Mouse (Mus musculus): ENCODE results near the gene Ppil2. TPM values are rescaled to one million over a fixed set of nuclear protein-coding genes. Genes with fewer than 3 reads are reported as not detected.

The Ppil2 gene
- polyA plus RNA-seq (2012; rRNA removed) = 76.0 and 83.6 TPM in 2 replicates

DNA sequence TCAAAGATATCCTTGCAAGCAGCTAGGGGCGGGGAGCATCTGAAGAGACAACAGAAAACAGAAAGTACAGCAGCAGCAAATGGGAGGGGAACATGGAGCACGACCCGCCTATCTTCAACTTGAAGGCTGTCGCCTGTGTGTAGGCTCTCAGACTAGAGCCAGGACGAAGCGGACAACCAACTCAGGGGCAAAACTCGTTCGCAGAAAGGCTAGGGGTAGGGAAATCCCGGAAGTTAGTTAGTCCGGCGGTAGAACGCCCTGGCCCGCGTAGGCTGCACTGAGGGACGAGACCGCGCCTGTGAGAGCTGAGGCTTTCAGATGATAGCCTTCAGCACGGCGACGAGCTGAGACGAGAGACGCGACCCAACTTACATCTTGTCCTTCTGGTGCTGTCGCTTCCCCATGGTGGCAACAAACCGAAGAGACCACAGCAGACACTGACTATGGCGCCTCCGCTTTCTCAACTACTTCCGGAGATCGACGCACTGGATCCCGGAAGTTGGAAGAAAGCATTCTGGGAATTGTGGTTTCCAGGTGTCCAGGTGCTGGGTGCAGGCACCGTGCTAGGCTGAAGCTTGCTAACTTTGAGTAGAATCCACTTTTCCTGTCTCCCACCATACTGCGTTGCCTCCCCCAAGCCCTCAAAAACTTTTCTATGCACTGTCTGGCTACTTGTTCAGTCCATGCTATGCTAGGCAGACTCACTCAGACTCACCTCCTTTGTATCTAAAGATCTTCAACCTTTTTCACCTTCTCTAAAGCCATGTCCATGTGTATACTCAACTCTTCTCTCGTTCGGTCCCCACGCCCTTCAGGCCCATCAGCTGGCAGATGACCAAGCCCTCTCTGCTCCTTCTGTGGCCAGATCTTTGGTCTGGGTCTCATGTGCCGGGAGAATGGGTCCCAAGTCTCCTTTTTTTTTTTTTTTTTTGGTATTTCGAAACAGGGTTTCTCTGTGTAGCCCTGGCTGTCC lies at the start of gene Ppil2:
Gene Ppil2 (minus strand): TSS at position 487 of the 973 bp plus-strand sequence.
- peak; percentile 34 for DNase-seq (ENCODE audit: low read depth)

GRCm38 (mm10) chr16:17154346-17154745 lies 43.3 kb upstream of the Ppil2 start:
- DNase-seq (ENCODE audit: low read depth) = no peak

DNA sequence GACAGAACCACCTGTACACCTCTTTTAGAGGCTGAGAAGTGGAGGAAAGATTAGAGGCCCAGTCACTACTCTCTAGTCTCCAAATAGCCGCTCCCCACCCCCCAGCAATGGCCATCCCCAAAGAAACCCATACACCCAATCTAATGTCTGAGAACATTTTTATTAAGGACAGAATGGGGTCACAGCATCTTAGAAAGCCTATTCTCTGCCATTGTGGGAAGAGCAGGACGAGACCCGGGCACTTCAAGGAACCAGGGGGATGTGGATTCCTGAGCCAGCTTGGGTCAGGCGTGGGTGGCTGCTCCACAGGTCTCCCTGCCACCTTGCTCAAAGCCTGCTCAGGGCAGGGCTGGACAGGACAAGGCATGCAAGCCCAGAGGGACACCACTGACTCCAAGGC lies 40.8 kb upstream of the Ppil2 start:
- no peak for DNase-seq (ENCODE audit: low read depth)

DNA sequence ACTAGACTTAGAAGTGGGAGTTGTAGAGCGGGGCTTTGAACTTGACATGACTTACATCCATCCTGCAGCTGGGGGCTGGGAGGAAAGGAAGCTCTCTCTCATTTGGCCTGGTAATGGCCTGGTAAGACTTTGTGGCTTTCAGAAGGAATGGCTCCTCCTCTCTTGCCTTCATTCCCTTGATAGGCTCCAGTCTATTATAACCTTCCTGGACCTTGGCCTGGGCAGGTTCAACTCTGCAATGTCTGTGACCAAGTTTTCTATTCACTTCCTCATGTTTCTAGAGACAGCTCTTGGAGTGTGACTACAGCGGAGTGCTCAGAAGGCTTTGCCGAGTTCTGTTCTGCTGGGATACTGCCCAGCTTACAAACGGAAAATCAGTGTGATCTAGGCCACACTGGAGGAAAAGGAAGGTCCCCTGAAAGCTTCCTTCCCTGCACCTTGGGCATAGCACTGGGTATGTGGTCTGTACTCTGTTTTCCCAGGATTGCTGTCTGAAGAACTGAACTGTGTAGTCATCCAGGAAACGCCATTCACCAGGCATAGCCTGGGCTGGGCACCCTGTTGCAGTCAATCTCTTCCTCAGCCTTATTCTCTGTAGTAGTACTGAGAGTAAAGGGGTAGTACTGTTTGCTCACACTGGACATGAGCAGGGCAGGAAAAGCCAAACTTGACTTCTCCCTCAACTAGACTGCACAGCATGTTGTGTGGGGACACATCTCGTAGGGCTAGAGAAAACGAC lies 39.6 kb upstream of the Ppil2 start:
- DNase-seq (ENCODE audit: low read depth) = no peak

DNA sequence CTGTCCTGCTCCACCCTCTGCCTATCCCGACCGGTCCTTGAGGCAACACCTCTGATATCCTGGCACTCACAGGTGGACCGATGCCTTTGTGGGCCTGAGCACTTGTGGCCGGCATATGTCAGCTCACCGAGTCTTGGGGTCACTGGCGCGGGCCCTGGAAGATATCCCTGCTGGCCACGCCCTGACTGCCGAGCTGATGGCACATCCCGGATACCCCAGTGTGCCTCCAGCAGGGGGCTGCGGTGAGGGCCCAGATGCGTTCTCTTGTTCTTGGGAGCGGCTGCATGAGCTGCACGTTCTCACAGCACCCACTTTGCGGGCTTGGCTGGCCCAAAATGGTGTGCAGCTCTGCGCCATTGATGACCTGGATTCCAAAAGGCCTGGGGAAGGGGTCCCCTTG lies 37.0 kb upstream of the Ppil2 start:
- DNase-seq (ENCODE audit: low read depth) = no peak

- DNase-seq (ENCODE audit: low read depth) = no peak
These were observed 36.4 kb upstream of the Ppil2 start for GRCm38 (mm10) chr16:17147391-17147929.

DNA sequence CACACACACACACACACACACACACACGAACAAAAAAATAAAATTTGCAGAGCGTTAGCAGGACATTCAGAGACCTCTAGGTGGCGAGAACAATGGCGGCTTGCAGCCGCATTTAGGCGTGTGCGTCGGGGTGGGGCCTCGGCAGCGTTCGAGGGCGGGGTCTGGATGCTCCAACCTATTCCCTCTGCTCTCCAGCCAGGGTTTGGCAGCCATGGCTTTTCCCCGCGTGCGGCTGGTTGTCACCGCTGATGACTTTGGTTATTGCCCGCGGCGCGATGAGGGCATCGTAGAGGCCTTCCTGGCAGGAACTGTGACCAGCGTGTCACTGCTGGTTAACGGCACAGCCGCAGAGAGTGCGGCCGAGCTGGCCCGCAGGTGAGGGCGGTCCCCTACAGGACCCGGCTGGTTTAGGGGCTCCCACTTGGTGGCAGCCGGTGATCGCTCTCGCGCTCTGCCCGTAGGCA lies 35.7 kb upstream of the Ppil2 start, which contains the start of gene Ccdc116:
Gene Ccdc116 (minus strand): TSS at position 458 of the 464 bp plus-strand sequence.
- DNase-seq (ENCODE audit: low read depth) = no peak

- DNase-seq (ENCODE audit: low read depth) = no peak
These were observed 33.3 kb upstream of the Ppil2 start, which contains the start of gene Ydjc for GRCm38 (mm10) chr16:17144339-17144738. Ydjc (plus strand) TSS chr16:17144621.

GRCm38 (mm10) chr16:17137355-17137754 lies 26.3 kb upstream of the Ppil2 start:
- no peak for DNase-seq (ENCODE audit: low read depth)

GRCm38 (mm10) chr16:17132906-17133200 lies 21.8 kb upstream of the Ppil2 start:
- no peak for DNase-seq (ENCODE audit: low read depth)

GRCm38 (mm10) chr16:17132089-17132905 lies 21.2 kb upstream of the Ppil2 start, which contains the start of gene Sdf2l1:
Sdf2l1 (minus strand) TSS chr16:17132383.
- DNase-seq (ENCODE audit: low read depth) = peak; percentile 50

GRCm38 (mm10) chr16:17131191-17132088 lies 20.4 kb upstream of the Ppil2 start:
- DNase-seq (ENCODE audit: low read depth) = no peak

DNA sequence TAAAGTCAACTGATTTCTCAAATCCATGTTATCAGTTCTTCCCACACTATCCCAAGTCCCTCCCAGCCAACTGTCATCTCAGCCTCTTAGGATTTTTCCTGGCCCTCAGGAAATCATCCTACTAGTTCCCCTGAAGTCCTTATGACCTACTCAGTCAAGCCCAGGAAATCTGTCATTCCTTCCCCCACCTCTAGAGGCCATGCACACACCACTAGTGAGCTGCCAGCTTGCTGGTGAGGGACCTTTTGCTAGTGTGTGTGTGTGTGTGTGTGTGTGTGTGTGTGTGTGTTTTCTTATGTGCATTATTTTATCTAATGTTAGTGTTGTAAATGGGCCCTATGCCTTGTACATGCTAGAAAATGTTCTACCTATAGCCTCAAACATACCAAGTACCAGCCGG lies 16.2 kb upstream of the Ppil2 start:
- no peak for DNase-seq (ENCODE audit: low read depth)

- DNase-seq (ENCODE audit: low read depth) = no peak
These were observed 13.9 kb upstream of the Ppil2 start, which contains the start of gene 2610318N02Rik for GRCm38 (mm10) chr16:17124871-17125520. 2610318N02Rik (minus strand) TSS chr16:17125167.

DNA sequence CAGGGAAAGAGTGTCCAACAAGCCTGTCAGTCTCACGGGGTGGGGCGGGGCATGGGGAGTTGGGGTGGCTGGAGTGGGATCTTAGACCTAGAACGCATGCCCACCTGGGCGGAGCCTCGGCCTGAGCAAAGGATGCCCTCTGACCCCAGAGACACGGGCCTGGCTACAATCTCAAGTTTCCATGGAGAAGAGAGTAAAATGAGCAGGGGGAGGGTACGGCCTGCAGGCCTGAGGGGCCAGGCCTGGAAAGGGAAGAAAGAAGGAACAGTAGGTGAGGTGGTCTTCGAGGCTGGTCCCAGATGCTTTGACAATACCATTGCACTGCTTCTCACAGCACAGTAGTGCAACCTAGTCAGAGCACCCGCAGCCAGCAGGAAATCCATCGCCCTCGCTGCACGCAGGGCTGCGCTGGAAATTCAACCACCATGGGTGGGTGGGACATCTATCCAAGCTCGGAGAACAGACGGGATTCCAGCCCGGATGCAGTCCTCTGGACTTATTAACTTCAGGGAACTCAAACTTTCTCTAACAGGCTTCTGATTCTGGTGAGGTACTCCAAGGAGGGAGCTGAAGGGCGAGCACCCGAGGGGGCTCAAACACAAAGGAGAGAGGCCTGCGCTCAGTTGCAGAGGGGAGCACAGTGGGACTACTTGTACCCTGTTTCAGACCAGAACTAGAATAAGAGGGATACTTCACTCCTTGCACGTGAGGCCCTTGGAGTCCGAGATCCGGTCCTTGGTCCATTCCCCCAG lies 13.2 kb upstream of the Ppil2 start:
- no peak for DNase-seq (ENCODE audit: low read depth)

- no peak for DNase-seq (ENCODE audit: low read depth)
These were observed 10.5 kb upstream of the Ppil2 start for GRCm38 (mm10) chr16:17121569-17121968.

GRCm38 (mm10) chr16:17117309-17117799 lies 6.3 kb upstream of the Ppil2 start:
- DNase-seq (ENCODE audit: low read depth) = no peak

DNA sequence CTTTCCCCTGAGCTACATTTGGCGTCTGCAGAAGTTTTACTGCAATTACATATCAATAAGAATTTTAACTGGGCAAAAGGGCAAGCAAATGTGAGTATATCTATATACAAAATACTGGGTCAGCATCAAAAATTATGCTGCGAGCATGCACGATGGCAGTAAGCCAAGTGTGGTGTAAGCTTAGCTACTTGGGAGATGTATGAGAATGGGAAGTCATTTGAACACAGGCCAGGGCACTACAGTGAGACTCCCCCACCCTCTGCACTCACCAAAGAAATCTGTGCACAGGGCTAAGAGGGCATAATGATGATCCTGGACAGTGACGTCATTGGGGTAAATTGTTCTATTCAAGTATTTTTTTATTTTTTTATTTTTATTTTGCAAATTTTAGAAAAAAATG lies 6.5 kb downstream of the Ppil2 start:
- DNase-seq (ENCODE audit: low read depth) = no peak

Data from gonadal fat pad, adult 2 months (tissue).